Mouse (Mus musculus) inflammation-experienced regulatory T-cells, adult 16 weeks (primary cell): Measurements from ENCODE around the gene S1pr2. TPM values are rescaled to one million over a fixed set of nuclear protein-coding genes. Genes with fewer than 3 reads are reported as not detected.

Experiments
- polyA plus RNA-seq: library from polyadenylated mRNA; unstranded; fragments of 100-300 nt; shearing (Covaris generic); gene quantifications from one replicate; pipeline ENCODE4 v1.2.1, GENCODE M21; 2017

Gene S1pr2
- polyA plus RNA-seq, result 30.5 TPM

DNA sequence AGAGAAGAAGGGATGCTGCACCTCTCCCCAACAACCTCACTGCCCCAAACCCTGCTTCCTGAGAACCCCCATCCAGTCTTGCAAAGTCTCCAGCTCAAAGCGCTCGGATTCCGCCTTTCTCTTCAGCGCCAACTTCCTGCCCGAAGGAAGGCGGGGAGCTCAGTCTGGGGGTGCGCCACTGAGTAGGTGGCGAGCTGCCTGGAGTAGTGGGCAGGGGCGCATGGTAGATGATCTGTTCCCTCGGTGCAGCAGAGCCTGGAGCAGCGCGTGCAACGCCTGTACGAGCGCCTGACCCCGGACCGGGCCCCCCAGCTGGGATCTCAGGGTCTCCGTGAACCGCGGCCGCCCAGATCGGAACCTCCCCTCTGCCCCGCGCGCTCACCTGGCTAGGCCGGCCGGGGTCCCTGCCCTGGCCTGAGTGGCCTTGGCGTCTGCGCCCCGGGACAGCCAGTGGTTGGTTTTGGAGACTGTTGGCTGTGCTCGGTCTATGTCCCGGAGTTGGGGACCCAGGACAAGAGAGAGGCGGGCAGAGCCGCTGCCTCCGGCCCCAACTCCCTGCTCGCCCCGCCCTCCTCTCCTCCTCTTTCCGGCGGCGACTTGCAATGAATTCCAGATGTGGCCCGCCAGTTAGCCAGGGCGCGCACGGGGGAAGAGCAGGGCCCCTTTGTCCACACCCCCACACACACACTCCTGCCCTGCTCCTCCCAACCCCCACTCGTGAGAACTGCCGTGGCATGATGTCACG is at the start of gene S1pr2:
Gene S1pr2, minus strand, starts transcription at position 566 of the 745 bp plus-strand sequence.

GRCm38 (mm10) chr9:21015571-21016130 is 39.1 kb upstream of the S1pr2 start, which contains the start of gene Icam1:
Gene Icam1, plus strand, starts transcription at chr9:21015985.

DNA sequence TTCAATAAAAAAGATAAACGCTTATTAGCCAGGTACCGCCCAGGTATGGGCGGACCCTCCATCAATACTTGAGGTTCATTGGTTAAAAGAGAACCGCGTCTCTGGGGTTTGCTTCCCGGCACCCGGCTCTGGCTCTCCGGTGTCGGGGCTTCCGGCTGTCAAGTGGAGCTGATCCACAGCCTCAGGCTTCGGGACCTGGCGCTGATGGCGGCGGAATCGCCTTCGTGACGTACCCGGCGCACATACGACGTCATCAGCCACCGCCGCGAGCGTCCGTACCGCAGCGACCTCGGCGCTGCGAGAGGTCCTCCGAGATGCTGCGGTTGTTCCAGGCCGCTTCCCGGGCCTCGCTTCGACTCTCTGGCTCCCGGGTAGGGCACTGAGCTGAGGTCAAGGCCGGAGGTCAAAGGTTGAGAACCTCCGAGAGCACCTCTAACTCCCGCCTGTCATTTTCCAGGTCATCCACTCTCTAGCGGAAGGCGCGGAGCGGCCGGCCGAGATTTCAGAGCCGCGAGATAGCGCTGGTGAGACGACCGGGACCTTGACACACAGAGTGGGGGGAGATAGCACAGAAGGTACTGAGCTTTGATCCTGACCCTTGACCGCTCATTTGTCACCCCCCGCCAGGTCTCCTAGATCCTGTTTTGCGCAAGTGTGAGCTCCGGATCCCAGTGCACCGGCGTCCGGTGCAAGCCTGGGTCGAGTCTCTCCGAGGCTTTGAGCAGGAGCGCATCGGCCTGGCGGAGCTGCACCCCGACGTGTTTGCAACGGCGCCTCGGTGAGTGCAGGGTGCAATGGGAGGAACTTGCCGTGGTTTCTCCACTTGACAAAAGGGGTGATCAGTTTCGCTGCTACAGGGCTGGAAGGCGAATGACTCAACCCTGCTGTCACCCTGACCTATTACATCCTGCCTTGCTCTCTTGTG is 26.3 kb upstream of the S1pr2 start, which contains the start of gene Mrpl4:
Gene Mrpl4, plus strand, starts transcription at position 112 of the 925 bp plus-strand sequence.

GRCm38 (mm10) chr9:20959430-20959938 is 17.1 kb downstream of the S1pr2 start, which contains the start of gene Dnmt1:
Gene Dnmt1, minus strand, starts transcription at chr9:20959888.

Other genes with a start within 250 kb of the S1pr2 start
- gene Olfm2, start 230.4 kb downstream of the S1pr2 start, polyA plus RNA-seq, result 0.94 TPM
- 0.72 TPM for gene Col5a3, start 161.7 kb downstream of the S1pr2 start, polyA plus RNA-seq
- not detected for gene Rdh8, start 158.3 kb downstream of the S1pr2 start, polyA plus RNA-seq
- 64.3 TPM for gene A230050P20Rik, start 108.1 kb downstream of the S1pr2 start, polyA plus RNA-seq
- gene Angptl6, start 97.1 kb downstream of the S1pr2 start, polyA plus RNA-seq, result 1.5 TPM
- 94.9 TPM for gene Ppan, start 88.6 kb downstream of the S1pr2 start, polyA plus RNA-seq
- 278 TPM for gene Eif3g, start 78.2 kb downstream of the S1pr2 start, polyA plus RNA-seq
- 116 TPM for gene Dnmt1, start 16.9 kb downstream of the S1pr2 start, polyA plus RNA-seq
- 138 TPM for gene Mrpl4, start 26.0 kb upstream of the S1pr2 start, polyA plus RNA-seq
- gene Icam1, start 39.2 kb upstream of the S1pr2 start, polyA plus RNA-seq, result 144 TPM
- 2.7 TPM for gene Icam4, start 52.6 kb upstream of the S1pr2 start, polyA plus RNA-seq
- 1.4 TPM for gene Icam5, start 55.3 kb upstream of the S1pr2 start, polyA plus RNA-seq
- gene Zglp1, start 90.3 kb upstream of the S1pr2 start, polyA plus RNA-seq, result not detected
- 0.29 TPM for gene Gm49373, start 96.3 kb upstream of the S1pr2 start, polyA plus RNA-seq
- 39.6 TPM for gene Fdx1l, start 96.8 kb upstream of the S1pr2 start, polyA plus RNA-seq
- 5.8 TPM for gene Gm38431, start 115.2 kb upstream of the S1pr2 start, polyA plus RNA-seq
- 72.7 TPM for gene Raver1, start 115.2 kb upstream of the S1pr2 start, polyA plus RNA-seq
- 120 TPM for gene Tyk2, start 154.5 kb upstream of the S1pr2 start, polyA plus RNA-seq
- gene Cdc37, start 173.2 kb upstream of the S1pr2 start, polyA plus RNA-seq, result 345 TPM
- gene Pde4a, start 188.9 kb upstream of the S1pr2 start, polyA plus RNA-seq, result 0.62 TPM